ENCODE assay signal across 10 mouse cellular contexts in genomic region chr10:95774001-95774628, GRCm38 (mm10).
DNase-seq lines count a peak whose midpoint lies in the region; ATAC-seq and TF ChIP-seq lines count a peak whose summit lies in the region.
"Had no signal": no experiment of that assay in that cellular context is flagged by ENCODE, and none has a peak within 500 bp of the region (broad histone marks: within the 10 kb centered on the region; RNA-seq: fewer than 3 reads in every experiment).

No protein-coding gene starts in this region.

- H3K27ac ChIP-seq in gastrocnemius, adult 2 months: peak overlapping the region; percentile 92
- peak overlapping the region; percentile 47 for H3K27ac ChIP-seq in heart, postnatal 0 days (ENCODE audit: low read depth)
- no peak overlapping the region for H3K27ac ChIP-seq in forebrain, postnatal 0 days (ENCODE audit: low read depth, low read length)
- H3K27ac ChIP-seq: embryonic facial prominence, embryonic 15.5 days; liver, embryonic 15.5 days; midbrain, embryonic 12.5 days had no signal

- TF ChIP-seq CTCF in gastrocnemius, adult 2 months (IDR thresholded peaks at IDR 0.05): no peak
- TF ChIP-seq CTCF in heart, postnatal 0 days (IDR thresholded peaks at IDR 0.05; ENCODE audit: low read depth): no peak
- TF ChIP-seq CTCF in forebrain, postnatal 0 days (IDR thresholded peaks at IDR 0.05; ENCODE audit: low read depth): no peak

- ATAC-seq in heart, postnatal 0 days (ENCODE audit: insufficient read depth, low read depth): peak; percentile 62
- no peak for ATAC-seq in forebrain, postnatal 0 days

- peak overlapping the region; percentile 41 for H3K4me3 ChIP-seq in gastrocnemius, adult 2 months
- no peak overlapping the region for H3K4me3 ChIP-seq in heart, postnatal 0 days (ENCODE audit: low read depth, low read length)
- H3K4me3 ChIP-seq in forebrain, postnatal 0 days (ENCODE audit: low read depth, low read length): no peak overlapping the region
- H3K4me3 ChIP-seq: embryonic facial prominence, embryonic 15.5 days; liver, embryonic 15.5 days; midbrain, embryonic 12.5 days had no signal

- DNase-seq in gastrocnemius, adult 2 months: peak; percentile 82
- peak; percentile 48 for DNase-seq in gastrocnemius, postnatal 14 days
- peak; percentile 67 for DNase-seq in heart, postnatal 0 days (ENCODE audit: low spot score)
- peak; percentile 27 for DNase-seq in kidney, postnatal 10 days
- no peak for DNase-seq in forebrain, postnatal 0 days
- no peak for DNase-seq in MN1 (ENCODE audit: low spot score)
- no peak for DNase-seq in urinary bladder, postnatal 14 days (ENCODE audit: low spot score)

- H3K27me3 ChIP-seq in heart, postnatal 0 days (ENCODE audit: control insufficient read depth, insufficient read depth, low read length): no peaks in the 10 kb centered on the region
- H3K27me3 ChIP-seq in forebrain, postnatal 0 days (ENCODE audit: insufficient read depth, low read length): no peaks in the 10 kb centered on the region
- H3K27me3 ChIP-seq: embryonic facial prominence, embryonic 15.5 days; liver, embryonic 15.5 days; midbrain, embryonic 12.5 days had no signal

- intact Hi-C loops in gastrocnemius, adult 2 months (cut with DNase I): loop anchor here (5.0 kb wide), 2 partner anchors 107 to 212 kb away; partner anchors contain the start of gene Nudt4
- intact Hi-C loops in gastrocnemius, postnatal 14 days (cut with DNase I; ENCODE audit: low total_unique reads): no loop called here

- 39% methylated on average over 9 of the region's 9 CpGs for WGBS in heart, postnatal 0 days
- WGBS in forebrain, postnatal 0 days: 82% methylated on average over 9 of the region's 9 CpGs

- H3K36me3 ChIP-seq in heart, postnatal 0 days (replicated peaks; ENCODE audit: control insufficient read depth, insufficient read depth, low read length): no peaks in the 10 kb centered on the region
- no peaks in the 10 kb centered on the region for H3K36me3 ChIP-seq in forebrain, postnatal 0 days (ENCODE audit: insufficient read depth)
- H3K36me3 ChIP-seq: embryonic facial prominence, embryonic 15.5 days; liver, embryonic 15.5 days; midbrain, embryonic 12.5 days had no signal

- no peak for TF ChIP-seq EP300 in heart, postnatal 0 days (IDR thresholded peaks at IDR 0.05; ENCODE audit: low read depth)

- no peaks in the 10 kb centered on the region for H3K9me3 ChIP-seq in heart, postnatal 0 days (replicated peaks; ENCODE audit: control insufficient read depth, low read length)
- no peaks in the 10 kb centered on the region for H3K9me3 ChIP-seq in forebrain, postnatal 0 days (ENCODE audit: low read length)
- H3K9me3 ChIP-seq: embryonic facial prominence, embryonic 15.5 days; liver, embryonic 15.5 days; midbrain, embryonic 12.5 days had no signal

- no peak overlapping the region for H3K4me2 ChIP-seq in heart, postnatal 0 days (ENCODE audit: low read depth, low read length)
- no peak overlapping the region for H3K4me2 ChIP-seq in forebrain, postnatal 0 days (ENCODE audit: low read depth)
- H3K4me2 ChIP-seq: embryonic facial prominence, embryonic 15.5 days; liver, embryonic 15.5 days; midbrain, embryonic 12.5 days had no signal

- 0 out of 2 replicates have a peak, but pooled peaks cover 16% of the 10 kb centered on the region for H3K4me1 ChIP-seq in heart, postnatal 0 days (ENCODE audit: control insufficient read depth, insufficient read depth)
- H3K4me1 ChIP-seq in forebrain, postnatal 0 days (ENCODE audit: insufficient read depth): no peaks in the 10 kb centered on the region
- H3K4me1 ChIP-seq: midbrain, embryonic 12.5 days had no signal

- no peak overlapping the region for H3K9ac ChIP-seq in heart, postnatal 0 days (replicated peaks; ENCODE audit: low read depth, low read length)
- H3K9ac ChIP-seq in forebrain, postnatal 0 days: no peak overlapping the region
- H3K9ac ChIP-seq: embryonic facial prominence, embryonic 15.5 days; liver, embryonic 15.5 days; midbrain, embryonic 12.5 days had no signal

Comparison
In these comparisons a context has a peak if more than half of its experiments do, and no peak if none do; other contexts are left out.
1. DNase-seq: peak in gastrocnemius, adult 2 months (single experiment), gastrocnemius, postnatal 14 days (single experiment), heart, postnatal 0 days (single experiment) and kidney, postnatal 10 days (single experiment); none in forebrain, postnatal 0 days (single experiment), MN1 (single experiment) and urinary bladder, postnatal 14 days (single experiment).